Comparison of ENCODE assay signal across 31 mouse cellular contexts in genomic region chr10:21395426-21396139, GRCm38 (mm10). TPM values are rescaled to one million over a fixed set of nuclear protein-coding genes. Genes with fewer than 3 reads are reported as not detected.
DNase-seq lines count a peak whose midpoint lies in the region; ATAC-seq and TF ChIP-seq lines count a peak whose summit lies in the region.
"Had no signal": no experiment of that assay in that cellular context is flagged by ENCODE, and none has a peak within 500 bp of the region (broad histone marks: within the 10 kb centered on the region; RNA-seq: fewer than 3 reads in every experiment).

No protein-coding gene starts in this region.

- H3K27me3 ChIP-seq in heart, embryonic 11.5 days (ENCODE audit: control insufficient read depth, insufficient read depth, low read length), result no peaks in the 10 kb centered on the region
- no peaks in the 10 kb centered on the region for H3K27me3 ChIP-seq in heart, adult 2 months (ENCODE audit: control insufficient read depth, insufficient read depth, low read length)
- H3K27me3 ChIP-seq in CH12.LX (replicated peaks), result peaks cover 1% of the 10 kb centered on the region
- no peaks in the 10 kb centered on the region for H3K27me3 ChIP-seq in liver, postnatal 0 days (ENCODE audit: insufficient read depth, low read length)
- no peaks in the 10 kb centered on the region for H3K27me3 ChIP-seq in forebrain, postnatal 0 days (ENCODE audit: insufficient read depth, low read length)
- H3K27me3 ChIP-seq: embryonic facial prominence, embryonic 13.5 days; forebrain, embryonic 13.5 days; heart, embryonic 13.5 days; hindbrain, embryonic 15.5 days; limb, embryonic 15.5 days; lung, embryonic 15.5 days; neural tube, embryonic 13.5 days had no signal

- no peak for DNase-seq in heart, adult 2 months
- DNase-seq in 416B (ENCODE audit: low read depth) (peak; percentile 64), CH12.LX (ENCODE audit: extremely low read depth) (peak; percentile 45)
- DNase-seq in liver, postnatal 0 days, result no peak
- no peak for DNase-seq in forebrain, postnatal 0 days
- no peak for DNase-seq in right cerebral cortex, postnatal 36 days (ENCODE audit: low spot score in 2 of 2)
- DNase-seq: cerebellum, adult 11-12 months; cerebellum, postnatal 14 days; embryo, embryonic 11 days; gastrocnemius, postnatal 10 days; kidney, adult 8-10 months; kidney, postnatal 10 days; left cerebral cortex, postnatal 4 days; lung, postnatal 36 days; retina, postnatal 1 day had no signal

- 60% methylated on average over 14 of the region's 14 CpGs for WGBS in heart, embryonic 11.5 days (ENCODE audit: insufficient replicate concordance)
- WGBS in heart, adult 2 months, result 50% methylated on average over 14 of the region's 14 CpGs
- 48% methylated on average over 14 of the region's 14 CpGs for WGBS in liver, postnatal 0 days (ENCODE audit: insufficient replicate concordance)
- WGBS in forebrain, postnatal 0 days, result 90% methylated on average over 14 of the region's 14 CpGs

- TF ChIP-seq RAD21 in CH12.LX (IDR thresholded peaks at IDR 0.05; ENCODE audit: low read depth, low read length), result no peak

- intact Hi-C loops in heart, adult 2 months (cut with DNase I), result no loop called here

- H3K9me3 ChIP-seq in heart, embryonic 11.5 days (replicated peaks; ENCODE audit: control insufficient read depth, low read length), result no peaks in the 10 kb centered on the region
- H3K9me3 ChIP-seq in CH12.LX (replicated peaks; ENCODE audit: low read length), result no peaks in the 10 kb centered on the region
- no peaks in the 10 kb centered on the region for H3K9me3 ChIP-seq in liver, postnatal 0 days (ENCODE audit: low read length)
- no peaks in the 10 kb centered on the region for H3K9me3 ChIP-seq in forebrain, postnatal 0 days (ENCODE audit: low read length)
- H3K9me3 ChIP-seq: embryonic facial prominence, embryonic 13.5 days; forebrain, embryonic 13.5 days; heart, embryonic 13.5 days; hindbrain, embryonic 15.5 days; limb, embryonic 15.5 days; lung, embryonic 15.5 days; midbrain, embryonic 10.5 days; neural tube, embryonic 13.5 days had no signal

- dilution Hi-C loops in CH12.LX (cut with MboI; ENCODE audit: extremely low pct_ligation_motif_present, extremely low pct_unique_long_range_greater_than_20kb, low sequenced_read_pairs), result no loop called here

- no peaks in the 10 kb centered on the region for H3K79me2 ChIP-seq in heart, adult 2 months (replicated peaks; ENCODE audit: control insufficient read depth, insufficient read depth, low read length)
- H3K79me2 ChIP-seq in CH12.LX (replicated peaks; ENCODE audit: control insufficient read depth, extremely low read depth, insufficient read depth, poor library complexity, severe bottlenecking), result no peaks in the 10 kb centered on the region

- TF ChIP-seq POLR2A in heart, adult 2 months (IDR thresholded peaks at IDR 0.05; ENCODE audit: insufficient read depth, low read depth, low read length), result no peak
- no peak for TF ChIP-seq POLR2A in CH12.LX (IDR thresholded peaks at IDR 0.05; ENCODE audit: low read depth, low read length)

- TF ChIP-seq EP300 in heart, adult 2 months (IDR thresholded peaks at IDR 0.05; ENCODE audit: insufficient read depth, low read depth, low read length), result no peak
- peak; percentile 43; the same call in 1 of the 2 replicates for TF ChIP-seq EP300 in CH12.LX (IDR thresholded peaks at IDR 0.05; ENCODE audit: low read length)
- TF ChIP-seq EP300 in liver, postnatal 0 days (IDR thresholded peaks at IDR 0.05; ENCODE audit: low read depth), result peak; percentile 73; the same call in 1 of the 2 replicates

- H3K4me3 ChIP-seq in heart, embryonic 11.5 days (ENCODE audit: low read depth, low read length), result no peak overlapping the region
- no peak overlapping the region for H3K4me3 ChIP-seq in heart, adult 2 months
- no peak overlapping the region for H3K4me3 ChIP-seq in CH12.LX (replicated peaks in 1 of 3; ENCODE audit: low read depth in 2 of 3, low read length in 2 of 3, poor library complexity in 1 of 3)
- no peak overlapping the region for H3K4me3 ChIP-seq in liver, postnatal 0 days (ENCODE audit: low read depth, low read length)
- no peak overlapping the region for H3K4me3 ChIP-seq in forebrain, postnatal 0 days (ENCODE audit: low read depth, low read length)
- H3K4me3 ChIP-seq: embryonic facial prominence, embryonic 13.5 days; erythroblast, embryonic 14.5 days; forebrain, embryonic 13.5 days; heart, embryonic 13.5 days; hindbrain, embryonic 15.5 days; limb, embryonic 15.5 days; lung, embryonic 15.5 days; midbrain, embryonic 10.5 days; myocyte; neural tube, embryonic 13.5 days had no signal

- no peak for TF ChIP-seq CTCF in heart, adult 2 months (IDR thresholded peaks at IDR 0.05)
- no peak for TF ChIP-seq CTCF in CH12.LX (conservative IDR thresholded peaks at IDR 0.05 in 1 of 2, IDR thresholded peaks at IDR 0.05 in 1 of 2; ENCODE audit: low read depth in 2 of 2, low read length in 2 of 2)
- TF ChIP-seq CTCF in liver, postnatal 0 days (IDR thresholded peaks at IDR 0.05; ENCODE audit: low read depth), result no peak
- no peak for TF ChIP-seq CTCF in forebrain, postnatal 0 days (IDR thresholded peaks at IDR 0.05; ENCODE audit: low read depth)

- peaks cover 21% of the 10 kb centered on the region for H3K4me1 ChIP-seq in heart, embryonic 11.5 days (ENCODE audit: control insufficient read depth, insufficient read depth, low read length)
- H3K4me1 ChIP-seq in heart, adult 2 months (ENCODE audit: control insufficient read depth, insufficient read depth, low read length), result peaks cover 5% of the 10 kb centered on the region
- H3K4me1 ChIP-seq in CH12.LX (ENCODE audit: control insufficient read depth in 1 of 2, insufficient read depth in 2 of 2), result peaks cover 7 to 25% of the 10 kb centered on the region in 2 experiments
- no peaks in the 10 kb centered on the region for H3K4me1 ChIP-seq in liver, postnatal 0 days (ENCODE audit: insufficient read depth)
- no peaks in the 10 kb centered on the region for H3K4me1 ChIP-seq in forebrain, postnatal 0 days (ENCODE audit: insufficient read depth)
- H3K4me1 ChIP-seq: embryonic facial prominence, embryonic 13.5 days; forebrain, embryonic 13.5 days; hindbrain, embryonic 15.5 days; limb, embryonic 15.5 days; lung, embryonic 15.5 days; neural tube, embryonic 13.5 days had no signal

- H3K36me3 ChIP-seq in heart, embryonic 11.5 days (ENCODE audit: control insufficient read depth, insufficient read depth, low read length), result no peaks in the 10 kb centered on the region
- H3K36me3 ChIP-seq in heart, adult 2 months (ENCODE audit: control insufficient read depth, insufficient read depth, low read length), result no peaks in the 10 kb centered on the region; the same call in 1 of the 2 replicates
- H3K36me3 ChIP-seq in CH12.LX (replicated peaks in 1 of 2; ENCODE audit: control insufficient read depth in 1 of 2, insufficient read depth in 1 of 2, low read length in 1 of 2), result no peaks in the 10 kb centered on the region
- H3K36me3 ChIP-seq in liver, postnatal 0 days (replicated peaks; ENCODE audit: insufficient read depth, low read length), result 0 out of 2 replicates have a peak, but pooled peaks cover 2% of the 10 kb centered on the region
- H3K36me3 ChIP-seq in forebrain, postnatal 0 days (ENCODE audit: insufficient read depth), result no peaks in the 10 kb centered on the region
- H3K36me3 ChIP-seq: embryonic facial prominence, embryonic 13.5 days; heart, embryonic 13.5 days; hindbrain, embryonic 15.5 days; limb, embryonic 15.5 days; lung, embryonic 15.5 days; midbrain, embryonic 10.5 days; neural tube, embryonic 13.5 days had no signal

- ATAC-seq in heart, embryonic 11.5 days (replicated peaks; ENCODE audit: insufficient number of reproducible peaks, low FRiP score, low TSS enrichment), result 0 out of 2 replicates have a peak, but pooled peaks have one; percentile 18
- ATAC-seq in liver, postnatal 0 days, result peak; percentile 26; the same call in 1 of the 2 replicates
- no peak for ATAC-seq in forebrain, postnatal 0 days
- ATAC-seq: forebrain, embryonic 13.5 days; midbrain, embryonic 16.5 days had no signal

- no peak overlapping the region for H3K9ac ChIP-seq in heart, embryonic 11.5 days (ENCODE audit: low read depth, low read length)
- H3K9ac ChIP-seq in heart, adult 2 months (ENCODE audit: low read depth, low read length), result no peak overlapping the region
- H3K9ac ChIP-seq in CH12.LX (ENCODE audit: insufficient read depth, low read depth), result no peak overlapping the region
- no peak overlapping the region for H3K9ac ChIP-seq in liver, postnatal 0 days (replicated peaks)
- no peak overlapping the region for H3K9ac ChIP-seq in forebrain, postnatal 0 days
- H3K9ac ChIP-seq: embryonic facial prominence, embryonic 13.5 days; forebrain, embryonic 13.5 days; heart, embryonic 13.5 days; hindbrain, embryonic 15.5 days; limb, embryonic 15.5 days; lung, embryonic 15.5 days; neural tube, embryonic 13.5 days had no signal

- H3K4me2 ChIP-seq in heart, embryonic 11.5 days, result no peak overlapping the region
- H3K4me2 ChIP-seq in CH12.LX (ENCODE audit: insufficient read depth, low read depth, poor library complexity, severe bottlenecking), result peak overlapping the region; percentile 2; the same call in 1 of the 2 replicates
- H3K4me2 ChIP-seq in liver, postnatal 0 days (ENCODE audit: low read depth, low read length), result no peak overlapping the region
- H3K4me2 ChIP-seq in forebrain, postnatal 0 days (ENCODE audit: low read depth), result no peak overlapping the region
- H3K4me2 ChIP-seq: embryonic facial prominence, embryonic 13.5 days; forebrain, embryonic 13.5 days; heart, embryonic 13.5 days; hindbrain, embryonic 15.5 days; limb, embryonic 15.5 days; lung, embryonic 15.5 days; neural tube, embryonic 13.5 days had no signal

- H3K27ac ChIP-seq in heart, embryonic 11.5 days (ENCODE audit: low read depth, low read length), result no peak overlapping the region
- H3K27ac ChIP-seq in heart, adult 2 months, result no peak overlapping the region
- no peak overlapping the region for H3K27ac ChIP-seq in CH12.LX (ENCODE audit: insufficient read depth, low read depth)
- H3K27ac ChIP-seq in liver, postnatal 0 days (ENCODE audit: low read depth), result no peak overlapping the region
- H3K27ac ChIP-seq in forebrain, postnatal 0 days (ENCODE audit: low read depth, low read length), result no peak overlapping the region
- H3K27ac ChIP-seq: embryonic facial prominence, embryonic 13.5 days; forebrain, embryonic 13.5 days; heart, embryonic 13.5 days; hindbrain, embryonic 15.5 days; limb, embryonic 15.5 days; lung, embryonic 15.5 days; midbrain, embryonic 10.5 days; neural tube, embryonic 13.5 days; stomach, postnatal 0 days had no signal

- in situ Hi-C loops in CH12.LX (cut with MboI; ENCODE audit: low pct_ligation_motif_present, low pct_unique_long_range_greater_than_20kb, low sequenced_read_pairs), result loop anchor here (10.0 to 25.0 kb wide), 2 partner anchors 49 to 217 kb away; no protein-coding TSS in a partner anchor

RNA-seq across cellular contexts. Expression of gene Aldh8a1, which starts 18.5 kb away (rescaled TPM):
- 0.37 TPM in 1 of 2 replicates, not detected in the other for polyA plus RNA-seq in heart, embryonic 11.5 days (2014; fragmentation: Nextera tagmentation; extraction: Ambion mirVana)
- not detected for total RNA-seq in heart, adult 2 months (2021)
- 0.29 TPM in 1 of 2 replicates, not detected in the other for polyA plus RNA-seq in heart, adult 2 months (2012; rRNA removed)
- 0.08 TPM in 1 of 2 replicates, not detected in the other for total RNA-seq in CH12.LX (2012; rRNA removed)
- total RNA-seq in CH12.LX (2014; rRNA removed), result not detected in 2 replicates
- polyA plus RNA-seq in CH12.LX (2012; ENCODE audit: insufficient read length, low read depth), result 0.11 TPM in 1 of 2 replicates, not detected in the other
- 111 and 117 TPM in 2 replicates for polyA plus RNA-seq in liver, postnatal 0 days (2015; fragmentation: Nextera tagmentation; extraction: Ambion mirVana)
- 0.10 TPM in 1 of 2 replicates, not detected in the other for total RNA-seq in forebrain, postnatal 0 days (2014; rRNA removed)
- not detected in 2 replicates for polyA plus RNA-seq in forebrain, postnatal 0 days (2015; fragmentation: Nextera tagmentation; extraction: Ambion mirVana)
- total RNA-seq: hematopoietic stem cell, adult 5-6 weeks; layer of hippocampus, postnatal 14 days; left cerebral cortex, postnatal 4 days had no signal
- polyA plus RNA-seq: embryonic facial prominence, embryonic 13.5 days; erythroblast, embryonic 14.5 days; heart, embryonic 13.5 days; hindbrain, embryonic 15.5 days; intestine, embryonic 14.5 days; limb, embryonic 15.5 days; midbrain, embryonic 16.5 days; myocyte; neural tube, embryonic 13.5 days had no signal

Comparison
In these comparisons a context has a peak if more than half of its experiments do, and no peak if none do; other contexts are left out.
1. DNase-seq: peak in 416B (single experiment) and CH12.LX (single experiment); none in heart, adult 2 months (0 of 2), liver, postnatal 0 days (single experiment), forebrain, postnatal 0 days (single experiment) and right cerebral cortex, postnatal 36 days (0 of 2).
2. RNA of gene Aldh8a1, which starts 18.5 kb away (polyA plus RNA-seq): 111 to 117 TPM in liver, postnatal 0 days; 0.37 TPM in heart, embryonic 11.5 days, 0.11 TPM in CH12.LX, not detected in forebrain, postnatal 0 days and 0.29 TPM in heart, adult 2 months; every median in the first group is over 10 times any median in the second.